In the genomic region with DNA sequence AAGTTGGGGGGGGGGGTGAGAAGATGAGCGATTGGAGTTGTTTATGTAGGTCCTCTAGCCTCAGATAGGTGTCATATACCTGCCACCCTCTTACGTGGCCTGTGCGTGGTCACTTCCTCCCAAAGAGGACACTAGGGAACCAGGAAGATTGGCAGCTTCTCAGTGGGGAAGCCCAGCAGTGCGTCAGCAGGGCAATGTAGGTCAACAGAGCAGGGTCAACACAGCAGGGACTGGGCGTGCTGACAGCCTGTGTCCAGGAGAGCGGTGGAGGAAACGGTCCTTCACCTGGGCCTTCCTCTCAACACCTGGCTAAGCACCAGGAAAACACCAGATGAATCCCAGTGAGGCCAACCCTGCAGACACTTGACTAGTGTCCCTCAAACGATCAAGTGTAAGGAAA, we compare ENCODE assay signal across 12 mouse cellular contexts.
A peak's percentile ranks its signal among the peaks of the same experiment; 100 is the strongest.
DNase-seq lines count a peak whose midpoint lies in the region; ATAC-seq and TF ChIP-seq lines count a peak whose summit lies in the region.
"Had no signal": no experiment of that assay in that cellular context is flagged by ENCODE, and none has a peak within 500 bp of the region (broad histone marks: within the 10 kb centered on the region; RNA-seq: fewer than 3 reads in every experiment).

No protein-coding gene starts in this region.

- no peak overlapping the region for H3K4me3 ChIP-seq in lung, embryonic 15.5 days
- H3K4me3 ChIP-seq in midbrain, postnatal 0 days (ENCODE audit: low read depth, low read length), result no peak overlapping the region
- H3K4me3 ChIP-seq: embryonic facial prominence, embryonic 13.5 days; limb, embryonic 12.5 days had no signal

- H3K36me3 ChIP-seq in lung, embryonic 15.5 days, result no peaks in the 10 kb centered on the region
- H3K36me3 ChIP-seq in midbrain, postnatal 0 days (ENCODE audit: insufficient read depth, low read length), result no peaks in the 10 kb centered on the region
- H3K36me3 ChIP-seq: embryonic facial prominence, embryonic 13.5 days; limb, embryonic 12.5 days had no signal

- peaks cover 14% of the 10 kb centered on the region for H3K4me1 ChIP-seq in lung, embryonic 15.5 days
- H3K4me1 ChIP-seq in midbrain, postnatal 0 days (ENCODE audit: insufficient read depth, low read length), result no peaks in the 10 kb centered on the region

- H3K9ac ChIP-seq in lung, embryonic 15.5 days, result no peak overlapping the region
- no peak overlapping the region for H3K9ac ChIP-seq in midbrain, postnatal 0 days (replicated peaks; ENCODE audit: low read length, poor library complexity, severe bottlenecking)
- H3K9ac ChIP-seq: embryonic facial prominence, embryonic 13.5 days; limb, embryonic 12.5 days had no signal

- no peaks in the 10 kb centered on the region for H3K9me3 ChIP-seq in lung, embryonic 15.5 days
- no peaks in the 10 kb centered on the region for H3K9me3 ChIP-seq in midbrain, postnatal 0 days (ENCODE audit: low read length)
- H3K9me3 ChIP-seq: embryonic facial prominence, embryonic 13.5 days; limb, embryonic 12.5 days had no signal

- WGBS in lung, embryonic 15.5 days, result 25% methylated on average over 8 of the region's 8 CpGs
- 54% methylated on average over 8 of the region's 8 CpGs for WGBS in midbrain, postnatal 0 days

- no peaks in the 10 kb centered on the region for H3K27me3 ChIP-seq in lung, embryonic 15.5 days
- no peaks in the 10 kb centered on the region for H3K27me3 ChIP-seq in midbrain, postnatal 0 days (ENCODE audit: insufficient read depth, low read length)
- H3K27me3 ChIP-seq: embryonic facial prominence, embryonic 13.5 days had no signal

- ATAC-seq in lung, embryonic 15.5 days (ENCODE audit: borderline replicate concordance, extremely low read depth, low FRiP score, low TSS enrichment), result 0 out of 2 replicates have a peak, but pooled peaks have one; percentile 14
- ATAC-seq in erythroblast, adult 5-6 weeks (replicated peaks; ENCODE audit: low FRiP score, poor library complexity, severe bottlenecking), result no peak
- ATAC-seq in midbrain, postnatal 0 days (ENCODE audit: low FRiP score), result no peak
- ATAC-seq: inflammation-experienced regulatory T-cells, adult 6 months had no signal

- DNase-seq in cerebellum, adult 9-11 months, result peak; percentile 3
- no peak for DNase-seq in cerebellum, adult 9-10 months
- DNase-seq in adrenal gland, adult 8-10 months, result peak; percentile 43
- DNase-seq in kidney, postnatal 14 days, result peak; percentile 16
- no peak for DNase-seq in layer of hippocampus, adult 9-10 months (ENCODE audit: low spot score)
- no peak for DNase-seq in midbrain, postnatal 0 days (ENCODE audit: low spot score)
- DNase-seq: midbrain, embryonic 14.5 days had no signal

- H3K27ac ChIP-seq in lung, embryonic 15.5 days, result no peak overlapping the region
- H3K27ac ChIP-seq in midbrain, postnatal 0 days (ENCODE audit: low read depth, low read length), result no peak overlapping the region
- H3K27ac ChIP-seq: limb, embryonic 12.5 days had no signal

- no peak overlapping the region for H3K4me2 ChIP-seq in lung, embryonic 15.5 days
- no peak overlapping the region for H3K4me2 ChIP-seq in midbrain, postnatal 0 days (ENCODE audit: low read depth, low read length, poor library complexity, severe bottlenecking)
- H3K4me2 ChIP-seq: embryonic facial prominence, embryonic 13.5 days; limb, embryonic 12.5 days had no signal

- TF ChIP-seq CTCF in midbrain, postnatal 0 days (IDR thresholded peaks at IDR 0.05), result no peak

Comparison
In these comparisons a context has a peak if more than half of its experiments do, and no peak if none do; other contexts are left out.
1. DNase-seq: peak in cerebellum, adult 9-11 months (single experiment), adrenal gland, adult 8-10 months (single experiment) and kidney, postnatal 14 days (single experiment); none in cerebellum, adult 9-10 months (single experiment), layer of hippocampus, adult 9-10 months (single experiment) and midbrain, postnatal 0 days (single experiment).